In the genomic region with DNA sequence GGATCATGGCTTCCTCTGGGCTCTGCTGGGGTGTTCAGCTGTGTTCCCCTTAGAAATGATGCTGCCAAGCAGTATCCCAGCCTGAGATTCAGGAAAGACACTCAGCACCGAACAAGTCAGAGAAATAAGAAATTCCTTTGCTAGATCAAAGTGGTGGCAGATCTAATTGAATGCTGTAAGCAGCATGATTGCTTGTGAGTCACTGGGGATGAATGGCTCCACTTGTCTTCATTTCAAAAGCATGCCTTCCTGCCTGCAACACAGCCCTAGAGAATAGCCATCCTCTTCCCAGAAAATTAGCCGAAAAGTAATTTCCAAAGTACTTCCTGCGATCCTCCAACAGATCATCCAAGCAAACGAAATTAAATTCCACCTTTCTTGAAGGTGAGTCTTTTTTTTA, we compare ENCODE assay signal across 23 mouse cellular contexts.
"Had no signal": no experiment of that assay in that cellular context is flagged by ENCODE, and none has a peak within 500 bp of the region (broad histone marks: within the 10 kb centered on the region; RNA-seq: fewer than 3 reads in every experiment).

No protein-coding gene starts in this region.

- H3K4me1 ChIP-seq: limb, embryonic 10.5 days; limb, embryonic 13.5 days; liver, embryonic 12.5 days; liver, embryonic 15.5 days; lung, embryonic 15.5 days; megakaryocyte, embryonic 14.5 days; midbrain, embryonic 10.5 days; midbrain, embryonic 13.5 days; neural tube, embryonic 12.5 days; neural tube, embryonic 15.5 days; stomach, embryonic 15.5 days had no signal

- H3K4me3 ChIP-seq: limb, embryonic 10.5 days; limb, embryonic 13.5 days; liver, embryonic 12.5 days; liver, embryonic 15.5 days; lung, embryonic 15.5 days; megakaryocyte, embryonic 14.5 days; midbrain, embryonic 10.5 days; midbrain, embryonic 13.5 days; neural tube, embryonic 12.5 days; neural tube, embryonic 15.5 days; stomach, embryonic 15.5 days had no signal

- H3K36me3 ChIP-seq: limb, embryonic 10.5 days; limb, embryonic 13.5 days; liver, embryonic 12.5 days; liver, embryonic 15.5 days; lung, embryonic 15.5 days; midbrain, embryonic 10.5 days; midbrain, embryonic 13.5 days; neural tube, embryonic 12.5 days; neural tube, embryonic 15.5 days; stomach, embryonic 15.5 days had no signal

- H3K9ac ChIP-seq: limb, embryonic 13.5 days; liver, embryonic 12.5 days; liver, embryonic 15.5 days; lung, embryonic 15.5 days; midbrain, embryonic 13.5 days; neural tube, embryonic 12.5 days; neural tube, embryonic 15.5 days; stomach, embryonic 15.5 days had no signal

- H3K27me3 ChIP-seq: limb, embryonic 13.5 days; liver, embryonic 12.5 days; liver, embryonic 15.5 days; lung, embryonic 15.5 days; megakaryocyte, embryonic 14.5 days; midbrain, embryonic 13.5 days; neural tube, embryonic 12.5 days; neural tube, embryonic 15.5 days; stomach, embryonic 15.5 days had no signal

- H3K4me2 ChIP-seq: limb, embryonic 13.5 days; liver, embryonic 12.5 days; liver, embryonic 15.5 days; lung, embryonic 15.5 days; midbrain, embryonic 13.5 days; neural tube, embryonic 12.5 days; neural tube, embryonic 15.5 days; stomach, embryonic 15.5 days had no signal

- H3K27ac ChIP-seq: limb, embryonic 10.5 days; limb, embryonic 13.5 days; liver, embryonic 12.5 days; liver, embryonic 15.5 days; lung, embryonic 15.5 days; midbrain, embryonic 10.5 days; midbrain, embryonic 13.5 days; neural tube, embryonic 12.5 days; neural tube, embryonic 15.5 days; stomach, embryonic 15.5 days had no signal

- H3K9me3 ChIP-seq: limb, embryonic 10.5 days; limb, embryonic 13.5 days; liver, embryonic 12.5 days; liver, embryonic 15.5 days; lung, embryonic 15.5 days; midbrain, embryonic 13.5 days; neural tube, embryonic 12.5 days; neural tube, embryonic 15.5 days; stomach, embryonic 15.5 days had no signal

- ATAC-seq: liver, embryonic 12.5 days; midbrain, embryonic 13.5 days had no signal

- DNase-seq: kidney, adult 9 months; kidney, postnatal 14 days; kidney, postnatal 4 days; layer of hippocampus, adult 9-11 months; liver; lung, adult 18-20 months; lung, postnatal 10 days; lung, postnatal 36 days; right cerebral cortex, adult 18-20 months; right cerebral cortex, postnatal 25 days; spleen, adult 18-20 months; thymus, postnatal 25 days had no signal
